Mouse (Mus musculus): ENCODE measurements around the gene Sptbn1. TPM values are rescaled to one million over a fixed set of nuclear protein-coding genes. Genes with fewer than 3 reads are reported as not detected.

Gene Sptbn1
- polyA plus RNA-seq, 1 experiment = 43.1 TPM

- 28% methylated on average over 2 of the region's 2 CpGs for WGBS
- H3K27ac ChIP-seq (ENCODE audit: insufficient read depth, low read depth, low read length) = no peak overlapping the region
These were observed 83.4 kb downstream of the Sptbn1 start for GRCm38 (mm10) chr11:30184527-30184926.

GRCm38 (mm10) chr11:30182716-30183411 lies 85.1 kb downstream of the Sptbn1 start:
- no peaks in the 10 kb centered on the region for H3K27me3 ChIP-seq (ENCODE audit: control insufficient read depth, insufficient read depth, low read length)
- no peak for TF ChIP-seq CTCF (IDR thresholded peaks at IDR 0.05; ENCODE audit: extremely low read depth, insufficient read length, insufficient replicate concordance, low read depth, low read length)
- no peak for TF ChIP-seq POLR2A (IDR thresholded peaks at IDR 0.05; ENCODE audit: low read depth, low read length)
- 20% methylated on average over 8 of the region's 8 CpGs for WGBS
- H3K27ac ChIP-seq (ENCODE audit: insufficient read depth, low read depth, low read length) = peak overlapping the region; percentile 83
- peaks cover 7% of the 10 kb centered on the region; the same call in 1 of the 2 replicates for H3K36me3 ChIP-seq (ENCODE audit: control insufficient read depth, insufficient read depth, low read length)
- H3K4me1 ChIP-seq (ENCODE audit: control insufficient read depth, insufficient read depth, insufficient read length, low read length) = peaks cover 26% of the 10 kb centered on the region
- H3K4me3 ChIP-seq (ENCODE audit: low read depth, low read length) = no peak overlapping the region

More at GRCm38 (mm10) chr11:30184527-30184926, 83.4 kb downstream of the Sptbn1 start:
- Histone ChIP-seq H3K4me1 (ENCODE audit: control insufficient read depth, insufficient read depth, insufficient read length, low read length) (peaks cover 28% of the 10 kb centered on the region), H3K4me3 (ENCODE audit: low read depth, low read length) (no peak overlapping the region), H3K36me3 (ENCODE audit: control insufficient read depth, insufficient read depth, low read length) (peaks cover 4% of the 10 kb centered on the region; the same call in 1 of the 2 replicates), H3K27me3 (ENCODE audit: control insufficient read depth, insufficient read depth, low read length) (no peaks in the 10 kb centered on the region)
- TF ChIP-seq CTCF (IDR thresholded peaks at IDR 0.05; ENCODE audit: extremely low read depth, insufficient read length, insufficient replicate concordance, low read depth, low read length) = no peak
- no peak for TF ChIP-seq POLR2A (IDR thresholded peaks at IDR 0.05; ENCODE audit: low read depth, low read length)

- WGBS = 89% methylated on average over 2 of the region's 2 CpGs
- Histone ChIP-seq H3K36me3 (ENCODE audit: control insufficient read depth, insufficient read depth, low read length) (peaks cover 12% of the 10 kb centered on the region), H3K27ac (ENCODE audit: insufficient read depth, low read depth, low read length) (no peak overlapping the region), H3K27me3 (ENCODE audit: control insufficient read depth, insufficient read depth, low read length) (no peaks in the 10 kb centered on the region), H3K4me3 (ENCODE audit: low read depth, low read length) (no peak overlapping the region), H3K4me1 (ENCODE audit: control insufficient read depth, insufficient read depth, insufficient read length, low read length) (peaks cover 20% of the 10 kb centered on the region; the same call in 1 of the 2 replicates)
- no peak for TF ChIP-seq POLR2A (IDR thresholded peaks at IDR 0.05; ENCODE audit: low read depth, low read length)
These were observed 89.8 kb downstream of the Sptbn1 start for GRCm38 (mm10) chr11:30178193-30178592.

- no peak for TF ChIP-seq CTCF (IDR thresholded peaks at IDR 0.05; ENCODE audit: extremely low read depth, insufficient read length, insufficient replicate concordance, low read depth, low read length)
- no peak for TF ChIP-seq POLR2A (IDR thresholded peaks at IDR 0.05; ENCODE audit: low read depth, low read length)
- peak overlapping the region; percentile 56 for H3K27ac ChIP-seq (ENCODE audit: insufficient read depth, low read depth, low read length)
- peaks cover 12% of the 10 kb centered on the region for H3K36me3 ChIP-seq (ENCODE audit: control insufficient read depth, insufficient read depth, low read length)
- no peaks in the 10 kb centered on the region for H3K27me3 ChIP-seq (ENCODE audit: control insufficient read depth, insufficient read depth, low read length)
- H3K4me1 ChIP-seq (ENCODE audit: control insufficient read depth, insufficient read depth, insufficient read length, low read length) = peaks cover 16% of the 10 kb centered on the region; the same call in 1 of the 2 replicates
- H3K4me3 ChIP-seq (ENCODE audit: low read depth, low read length) = no peak overlapping the region
- 22% methylated on average over 5 of the region's 5 CpGs for WGBS
These were observed 90.7 kb downstream of the Sptbn1 start for GRCm38 (mm10) chr11:30177145-30177840.

DNA sequence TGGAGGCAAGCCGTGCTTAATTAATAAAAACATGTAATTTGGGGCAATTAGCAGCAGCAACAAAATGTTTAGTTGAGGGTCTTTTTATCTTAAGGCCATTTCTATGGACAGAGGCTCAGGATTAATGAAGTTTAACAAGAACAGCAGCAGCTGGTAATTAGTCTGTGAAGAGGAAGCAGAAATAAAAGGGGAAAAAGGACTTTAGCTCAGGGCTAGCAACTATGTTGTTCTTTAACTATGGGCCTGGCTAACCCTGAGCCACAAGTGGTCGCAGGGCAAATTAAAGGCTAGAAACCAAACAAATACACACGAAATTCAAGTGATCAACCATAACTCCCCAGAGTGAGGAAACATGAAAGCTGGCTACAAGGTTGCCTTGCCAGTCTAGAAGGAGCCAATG lies 91.9 kb downstream of the Sptbn1 start:
- peaks cover 15% of the 10 kb centered on the region for H3K4me1 ChIP-seq (ENCODE audit: control insufficient read depth, insufficient read depth, insufficient read length, low read length)
- H3K4me3 ChIP-seq (ENCODE audit: low read depth, low read length) = no peak overlapping the region
- WGBS = 35% methylated on average over 3 of the region's 3 CpGs
- no peak overlapping the region for H3K27ac ChIP-seq (ENCODE audit: insufficient read depth, low read depth, low read length)
- H3K36me3 ChIP-seq (ENCODE audit: control insufficient read depth, insufficient read depth, low read length) = peaks cover 7% of the 10 kb centered on the region
- no peaks in the 10 kb centered on the region for H3K27me3 ChIP-seq (ENCODE audit: control insufficient read depth, insufficient read depth, low read length)
- TF ChIP-seq CTCF (IDR thresholded peaks at IDR 0.05; ENCODE audit: extremely low read depth, insufficient read length, insufficient replicate concordance, low read depth, low read length) (no peak), POLR2A (IDR thresholded peaks at IDR 0.05; ENCODE audit: low read depth, low read length) (no peak)

- no peak overlapping the region for H3K27ac ChIP-seq (ENCODE audit: insufficient read depth, low read depth, low read length)
- no peak for TF ChIP-seq CTCF (IDR thresholded peaks at IDR 0.05; ENCODE audit: extremely low read depth, insufficient read length, insufficient replicate concordance, low read depth, low read length)
- TF ChIP-seq POLR2A (IDR thresholded peaks at IDR 0.05; ENCODE audit: low read depth, low read length) = no peak
- WGBS = 47% methylated on average over 1 of the region's 1 CpGs
- no peaks in the 10 kb centered on the region for H3K27me3 ChIP-seq (ENCODE audit: control insufficient read depth, insufficient read depth, low read length)
- H3K4me3 ChIP-seq (ENCODE audit: low read depth, low read length) = no peak overlapping the region
- peaks cover 18% of the 10 kb centered on the region for H3K4me1 ChIP-seq (ENCODE audit: control insufficient read depth, insufficient read depth, insufficient read length, low read length)
- H3K36me3 ChIP-seq (ENCODE audit: control insufficient read depth, insufficient read depth, low read length) = peaks cover 7% of the 10 kb centered on the region
These were observed 92.4 kb downstream of the Sptbn1 start for GRCm38 (mm10) chr11:30175623-30176022.

GRCm38 (mm10) chr11:30171586-30172178 lies 96.3 kb downstream of the Sptbn1 start:
- Histone ChIP-seq H3K4me1 (ENCODE audit: control insufficient read depth, insufficient read depth, insufficient read length, low read length) (peaks cover 19% of the 10 kb centered on the region), H3K36me3 (ENCODE audit: control insufficient read depth, insufficient read depth, low read length) (peaks cover 5% of the 10 kb centered on the region), H3K4me3 (ENCODE audit: low read depth, low read length) (no peak overlapping the region), H3K27me3 (ENCODE audit: control insufficient read depth, insufficient read depth, low read length) (no peaks in the 10 kb centered on the region), H3K27ac (ENCODE audit: insufficient read depth, low read depth, low read length) (peak overlapping the region; percentile 70)
- TF ChIP-seq POLR2A (IDR thresholded peaks at IDR 0.05; ENCODE audit: low read depth, low read length) = no peak
- 20% methylated on average over 4 of the region's 4 CpGs for WGBS

Measured in small intestine, adult 2 months (tissue).